Mouse (Mus musculus): ENCODE data around the gene Telo2. TPM values are rescaled to one million over a fixed set of nuclear protein-coding genes. Genes with fewer than 3 reads are reported as not detected.

Gene Telo2
- polyA plus RNA-seq, 1 experiment from 2014 or later: 28.8 TPM

GRCm38 (mm10) chr17:25112423-25112810 lies 3.4 kb downstream of the Telo2 start:
- no peak for DNase-seq (ENCODE audit: low spot score)
- Histone ChIP-seq H3K9ac (ENCODE audit: low read length) (no peak overlapping the region), H3K4me3 (ENCODE audit: low read depth, low read length) (no peak overlapping the region), H3K27ac (replicated peaks; ENCODE audit: low read depth, low read length) (no peak overlapping the region), H3K4me2 (ENCODE audit: low read depth, severe bottlenecking) (no peak overlapping the region), H3K27me3 (ENCODE audit: control insufficient read depth, insufficient read depth, low read length) (no peaks in the 10 kb centered on the region), H3K4me1 (ENCODE audit: control insufficient read depth, insufficient read depth, low read length) (peaks cover 8% of the 10 kb centered on the region; the same call in 1 of the 2 replicates), H3K9me3 (ENCODE audit: control insufficient read depth, low read length) (no peaks in the 10 kb centered on the region), H3K36me3 (ENCODE audit: control insufficient read depth, insufficient read depth, low read length) (peaks cover 9% of the 10 kb centered on the region)
- WGBS: 83% methylated on average over 3 of the region's 3 CpGs
- ATAC-seq (ENCODE audit: insufficient number of reproducible peaks, low FRiP score, low TSS enrichment, low read depth): no peak

GRCm38 (mm10) chr17:25111739-25112422 lies 3.9 kb downstream of the Telo2 start:
- ATAC-seq (ENCODE audit: insufficient number of reproducible peaks, low FRiP score, low TSS enrichment, low read depth) (no peak), DNase-seq (ENCODE audit: low spot score) (no peak)
- Histone ChIP-seq H3K36me3 (ENCODE audit: control insufficient read depth, insufficient read depth, low read length) (peaks cover 12% of the 10 kb centered on the region), H3K27me3 (ENCODE audit: control insufficient read depth, insufficient read depth, low read length) (no peaks in the 10 kb centered on the region), H3K4me2 (ENCODE audit: low read depth, severe bottlenecking) (no peak overlapping the region), H3K27ac (replicated peaks; ENCODE audit: low read depth, low read length) (no peak overlapping the region), H3K9me3 (ENCODE audit: control insufficient read depth, low read length) (no peaks in the 10 kb centered on the region), H3K9ac (ENCODE audit: low read length) (no peak overlapping the region), H3K4me3 (ENCODE audit: low read depth, low read length) (no peak overlapping the region), H3K4me1 (ENCODE audit: control insufficient read depth, insufficient read depth, low read length) (peaks cover 8% of the 10 kb centered on the region; the same call in 1 of the 2 replicates)
- WGBS: 90% methylated on average over 8 of the region's 8 CpGs

- 91% methylated on average over 5 of the region's 5 CpGs for WGBS
- Histone ChIP-seq H3K27ac (replicated peaks; ENCODE audit: low read depth, low read length) (no peak overlapping the region), H3K4me2 (ENCODE audit: low read depth, severe bottlenecking) (no peak overlapping the region), H3K36me3 (ENCODE audit: control insufficient read depth, insufficient read depth, low read length) (peaks cover 14% of the 10 kb centered on the region), H3K9me3 (ENCODE audit: control insufficient read depth, low read length) (no peaks in the 10 kb centered on the region), H3K4me3 (ENCODE audit: low read depth, low read length) (no peak overlapping the region), H3K4me1 (ENCODE audit: control insufficient read depth, insufficient read depth, low read length) (peaks cover 8% of the 10 kb centered on the region; the same call in 1 of the 2 replicates), H3K9ac (ENCODE audit: low read length) (no peak overlapping the region), H3K27me3 (ENCODE audit: control insufficient read depth, insufficient read depth, low read length) (no peaks in the 10 kb centered on the region)
- ATAC-seq (ENCODE audit: insufficient number of reproducible peaks, low FRiP score, low TSS enrichment, low read depth) (no peak), DNase-seq (ENCODE audit: low spot score) (no peak)
Measured at GRCm38 (mm10) chr17:25111220-25111619, 4.5 kb downstream of the Telo2 start.

- no peaks in the 10 kb centered on the region for H3K27me3 ChIP-seq (ENCODE audit: control insufficient read depth, insufficient read depth, low read length)
- WGBS: 89% methylated on average over 6 of the region's 6 CpGs
- no peak overlapping the region for H3K9ac ChIP-seq (ENCODE audit: low read length)
- no peak for ATAC-seq (ENCODE audit: insufficient number of reproducible peaks, low FRiP score, low TSS enrichment, low read depth)
- peaks cover 5% of the 10 kb centered on the region; the same call in 1 of the 2 replicates for H3K4me1 ChIP-seq (ENCODE audit: control insufficient read depth, insufficient read depth, low read length)
- H3K36me3 ChIP-seq (ENCODE audit: control insufficient read depth, insufficient read depth, low read length): peaks cover 18% of the 10 kb centered on the region
- no peak overlapping the region for H3K4me3 ChIP-seq (ENCODE audit: low read depth, low read length)
- H3K27ac ChIP-seq (replicated peaks; ENCODE audit: low read depth, low read length): no peak overlapping the region
- no peak for DNase-seq (ENCODE audit: low spot score)
- H3K4me2 ChIP-seq (ENCODE audit: low read depth, severe bottlenecking): no peak overlapping the region
- H3K9me3 ChIP-seq (ENCODE audit: control insufficient read depth, low read length): no peaks in the 10 kb centered on the region
Measured at GRCm38 (mm10) chr17:25110590-25110989, 5.2 kb downstream of the Telo2 start.

- no peaks in the 10 kb centered on the region for H3K9me3 ChIP-seq (ENCODE audit: control insufficient read depth, low read length)
- no peak overlapping the region for H3K4me3 ChIP-seq (ENCODE audit: low read depth, low read length)
- no peaks in the 10 kb centered on the region for H3K4me1 ChIP-seq (ENCODE audit: control insufficient read depth, insufficient read depth, low read length)
- 81% methylated on average over 2 of the region's 2 CpGs for WGBS
- H3K27me3 ChIP-seq (ENCODE audit: control insufficient read depth, insufficient read depth, low read length): no peaks in the 10 kb centered on the region
- no peak overlapping the region for H3K27ac ChIP-seq (replicated peaks; ENCODE audit: low read depth, low read length)
- peaks cover 23% of the 10 kb centered on the region for H3K36me3 ChIP-seq (ENCODE audit: control insufficient read depth, insufficient read depth, low read length)
- no peak overlapping the region for H3K4me2 ChIP-seq (ENCODE audit: low read depth, severe bottlenecking)
- ATAC-seq (ENCODE audit: insufficient number of reproducible peaks, low FRiP score, low TSS enrichment, low read depth) (no peak), DNase-seq (ENCODE audit: low spot score) (peak; percentile 55)
- H3K9ac ChIP-seq (ENCODE audit: low read length): no peak overlapping the region
Measured at GRCm38 (mm10) chr17:25109578-25109977, 6.2 kb downstream of the Telo2 start.

- ATAC-seq (ENCODE audit: insufficient number of reproducible peaks, low FRiP score, low TSS enrichment, low read depth): no peak
- no peaks in the 10 kb centered on the region for H3K27me3 ChIP-seq (ENCODE audit: control insufficient read depth, insufficient read depth, low read length)
- H3K36me3 ChIP-seq (ENCODE audit: control insufficient read depth, insufficient read depth, low read length): peaks cover 23% of the 10 kb centered on the region
- 83% methylated on average over 16 of the region's 16 CpGs for WGBS
- no peak overlapping the region for H3K9ac ChIP-seq (ENCODE audit: low read length)
- H3K9me3 ChIP-seq (ENCODE audit: control insufficient read depth, low read length): no peaks in the 10 kb centered on the region
- no peak for DNase-seq (ENCODE audit: low spot score)
- H3K4me1 ChIP-seq (ENCODE audit: control insufficient read depth, insufficient read depth, low read length): no peaks in the 10 kb centered on the region
- no peak overlapping the region for H3K4me2 ChIP-seq (ENCODE audit: low read depth, severe bottlenecking)
- H3K4me3 ChIP-seq (ENCODE audit: low read depth, low read length): no peak overlapping the region
- H3K27ac ChIP-seq (replicated peaks; ENCODE audit: low read depth, low read length): no peak overlapping the region
Measured at GRCm38 (mm10) chr17:25107786-25108185, 8.0 kb downstream of the Telo2 start.

- Histone ChIP-seq H3K9me3 (ENCODE audit: control insufficient read depth, low read length) (no peaks in the 10 kb centered on the region), H3K4me1 (ENCODE audit: control insufficient read depth, insufficient read depth, low read length) (no peaks in the 10 kb centered on the region), H3K36me3 (ENCODE audit: control insufficient read depth, insufficient read depth, low read length) (peaks cover 29% of the 10 kb centered on the region; the same call in 1 of the 2 replicates), H3K9ac (ENCODE audit: low read length) (no peak overlapping the region), H3K27ac (replicated peaks; ENCODE audit: low read depth, low read length) (no peak overlapping the region), H3K4me2 (ENCODE audit: low read depth, severe bottlenecking) (no peak overlapping the region), H3K27me3 (ENCODE audit: control insufficient read depth, insufficient read depth, low read length) (no peaks in the 10 kb centered on the region), H3K4me3 (ENCODE audit: low read depth, low read length) (no peak overlapping the region)
- DNase-seq (ENCODE audit: low spot score) (no peak), ATAC-seq (ENCODE audit: insufficient number of reproducible peaks, low FRiP score, low TSS enrichment, low read depth) (no peak)
- 92% methylated on average over 11 of the region's 11 CpGs for WGBS
Measured at GRCm38 (mm10) chr17:25101338-25101737, 14.4 kb downstream of the Telo2 start.

- Histone ChIP-seq H3K4me2 (ENCODE audit: low read depth, severe bottlenecking) (no peak overlapping the region), H3K9ac (ENCODE audit: low read length) (no peak overlapping the region), H3K4me1 (ENCODE audit: control insufficient read depth, insufficient read depth, low read length) (no peaks in the 10 kb centered on the region), H3K27me3 (ENCODE audit: control insufficient read depth, insufficient read depth, low read length) (no peaks in the 10 kb centered on the region), H3K9me3 (ENCODE audit: control insufficient read depth, low read length) (no peaks in the 10 kb centered on the region), H3K36me3 (ENCODE audit: control insufficient read depth, insufficient read depth, low read length) (peaks cover 21% of the 10 kb centered on the region; the same call in 1 of the 2 replicates), H3K4me3 (ENCODE audit: low read depth, low read length) (no peak overlapping the region), H3K27ac (replicated peaks; ENCODE audit: low read depth, low read length) (no peak overlapping the region)
- ATAC-seq (ENCODE audit: insufficient number of reproducible peaks, low FRiP score, low TSS enrichment, low read depth) (no peak), DNase-seq (ENCODE audit: low spot score) (no peak)
- WGBS: 94% methylated on average over 6 of the region's 6 CpGs
Measured at GRCm38 (mm10) chr17:25100052-25100451, 15.7 kb downstream of the Telo2 start.

- Histone ChIP-seq H3K9me3 (ENCODE audit: control insufficient read depth, low read length) (no peaks in the 10 kb centered on the region), H3K36me3 (ENCODE audit: control insufficient read depth, insufficient read depth, low read length) (peaks cover 17% of the 10 kb centered on the region; the same call in 1 of the 2 replicates), H3K9ac (ENCODE audit: low read length) (no peak overlapping the region), H3K4me3 (ENCODE audit: low read depth, low read length) (no peak overlapping the region), H3K4me1 (ENCODE audit: control insufficient read depth, insufficient read depth, low read length) (no peaks in the 10 kb centered on the region), H3K27me3 (ENCODE audit: control insufficient read depth, insufficient read depth, low read length) (no peaks in the 10 kb centered on the region), H3K27ac (replicated peaks; ENCODE audit: low read depth, low read length) (no peak overlapping the region), H3K4me2 (ENCODE audit: low read depth, severe bottlenecking) (no peak overlapping the region)
- no peak for DNase-seq (ENCODE audit: low spot score)
- WGBS: 84% methylated on average over 2 of the region's 2 CpGs
- ATAC-seq (ENCODE audit: insufficient number of reproducible peaks, low FRiP score, low TSS enrichment, low read depth): no peak
Measured at GRCm38 (mm10) chr17:25096221-25096620, 19.5 kb downstream of the Telo2 start.
